Mouse (Mus musculus) CH12.LX (cell line): ENCODE measurements around the gene Tsc22d2.

Source experiments
- CHD1 ChIP-seq: IDR thresholded peaks from 2 replicates; pipeline ENCODE4 v1.6.1; 2012; ENCODE audit warnings: low read depth, low read length, improper control_type of control experiment, inconsistent platforms
- CHD2 ChIP-seq: IDR thresholded peaks from 2 replicates; pipeline ENCODE4 v1.6.1; 2011; ENCODE audit warnings: low read length, improper control_type of control experiment
- CTCF ChIP-seq, 2 experiments: IDR thresholded peaks in 1 of 2; conservative IDR thresholded peaks in 1 of 2; 2 replicates each; pipeline ENCODE4 v1.5.1; 2011 to 2012; ENCODE audit warnings: low read depth in 2 of 2, low read length in 2 of 2, improper control_type of control experiment in 1 of 2, inconsistent platforms in 1 of 2, mild to moderate bottlenecking in 1 of 2, moderate library complexity in 1 of 2
- E2F4 ChIP-seq: IDR thresholded peaks from 2 replicates; pipeline ENCODE4 v1.6.1; 2011; ENCODE audit warnings: low read depth, low read length, improper control_type of control experiment; ENCODE audit not compliant: insufficient replicate concordance
- EP300 ChIP-seq: IDR thresholded peaks from 2 replicates; pipeline ENCODE4 v1.6.1; 2011; ENCODE audit warnings: low read length, improper control_type of control experiment
- JUN ChIP-seq: IDR thresholded peaks from 2 replicates; pipeline ENCODE4 v1.6.1; 2011; ENCODE audit warnings: low read depth, mild to moderate bottlenecking, low read length, improper control_type of control experiment, moderate library complexity; ENCODE audit not compliant: insufficient read depth
- KAT2A ChIP-seq: IDR thresholded peaks from 2 replicates; pipeline ENCODE4 v1.6.1; 2012; ENCODE audit warnings: low read length, improper control_type of control experiment, inconsistent platforms; ENCODE audit not compliant: insufficient replicate concordance
- MXI1 ChIP-seq: IDR thresholded peaks from 2 replicates; pipeline ENCODE4 v1.6.1; 2011; ENCODE audit warnings: mild to moderate bottlenecking, low read depth, low read length, improper control_type of control experiment
- NELFE ChIP-seq: IDR thresholded peaks from 2 replicates; pipeline ENCODE4 v1.6.1; 2011; ENCODE audit warnings: low read depth, low read length, improper control_type of control experiment
- PAX5 ChIP-seq: IDR thresholded peaks from 2 replicates; pipeline ENCODE4 v1.6.1; 2012; ENCODE audit warnings: low read length, inconsistent platforms, mixed read lengths
- POLR2A ChIP-seq: IDR thresholded peaks from 2 replicates; pipeline ENCODE4 v1.6.1; 2011; ENCODE audit warnings: low read depth, mild to moderate bottlenecking, improper control_type of control experiment, low read length
- TBP ChIP-seq: conservative IDR thresholded peaks from 2 replicates; pipeline ENCODE4 v1.6.1; 2011; ENCODE audit warnings: low read depth, low read length, improper control_type of control experiment
- ZKSCAN1 ChIP-seq: IDR thresholded peaks from 2 replicates; pipeline ENCODE4 v1.6.1; 2012; ENCODE audit warnings: low read depth, inconsistent platforms, low read length, improper control_type of control experiment, borderline replicate concordance
- ZNF384 ChIP-seq: IDR thresholded peaks from 2 replicates; pipeline ENCODE4 v1.6.1; 2012; ENCODE audit warnings: low read depth, low read length, improper control_type of control experiment, inconsistent platforms

DNA sequence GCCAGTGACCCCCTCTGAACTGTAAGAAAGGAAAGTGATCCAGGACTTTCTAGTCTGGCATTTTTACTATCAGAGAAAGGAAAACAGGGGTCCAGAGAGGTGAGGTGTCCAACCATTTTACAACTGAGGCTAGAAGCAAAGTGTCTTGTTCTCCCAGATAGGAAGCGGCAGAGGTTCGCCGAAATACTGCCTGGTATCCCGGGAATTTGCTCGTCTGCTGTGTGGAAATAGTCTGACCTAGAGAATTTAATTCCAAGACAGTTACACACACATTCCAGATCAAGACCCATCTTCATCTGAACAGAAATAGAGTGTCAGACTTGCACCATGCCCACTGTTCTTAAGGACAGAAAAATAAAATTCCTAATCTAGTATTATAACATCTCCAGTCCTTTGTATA lies 16.0 kb upstream of the Tsc22d2 start:
- TF ChIP-seq CHD1 (no peak), CTCF (conservative IDR thresholded peaks at IDR 0.05 in 1 of 2, IDR thresholded peaks at IDR 0.05 in 1 of 2; ENCODE audit: low read depth in 2 of 2, low read length in 2 of 2) (no peak), CHD2 (no peak), ZKSCAN1 (no peak), TBP (no peak), POLR2A (no peak), E2F4 (no peak), JUN (no peak), NELFE (no peak), KAT2A (no peak), MXI1 (no peak), PAX5 (no peak), ZNF384 (no peak), EP300 (no peak)
